Mouse (Mus musculus): Measurements from ENCODE around the gene Cyp2a22.
"Not testable (repeated sequence)": the region's sequence is repeated elsewhere in the genome, so short reads cannot be mapped to it uniquely, and the experiment has no call there.

DNA sequence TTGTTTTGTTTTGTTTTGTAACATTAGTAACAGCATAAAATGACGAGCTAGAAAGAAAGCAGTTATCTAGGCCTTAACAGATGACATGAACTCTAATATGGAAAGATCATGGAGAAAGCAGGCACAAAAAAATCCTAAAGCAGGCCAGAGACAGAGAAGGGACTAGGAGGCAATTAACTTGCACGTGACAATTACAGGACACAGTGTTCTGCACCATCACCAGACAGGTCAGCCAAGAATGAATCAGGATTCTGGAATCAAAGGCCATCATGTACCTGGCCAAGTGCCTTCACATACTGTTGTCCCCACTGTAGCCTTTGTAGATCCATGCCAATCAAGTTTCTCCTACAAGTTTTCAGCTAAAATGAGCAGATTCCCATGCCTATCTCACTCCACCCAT, 42.3 kb upstream of the Cyp2a22 start:
- not testable (repeated sequence) for TF ChIP-seq CTCF (conservative IDR thresholded peaks at IDR 0.05 in 1 of 2, IDR thresholded peaks at IDR 0.05 in 1 of 2; ENCODE audit: low read depth in 2 of 2, low read length in 2 of 2); MAX (IDR thresholded peaks at IDR 0.05; ENCODE audit: low read length); CHD1 (IDR thresholded peaks at IDR 0.05; ENCODE audit: low read depth, low read length); MEF2A (IDR thresholded peaks at IDR 0.05; ENCODE audit: borderline replicate concordance, low read depth, low read length); BHLHE40 (IDR thresholded peaks at IDR 0.05; ENCODE audit: low read depth, low read length); POLR2A (IDR thresholded peaks at IDR 0.05; ENCODE audit: low read depth, low read length); JUN (IDR thresholded peaks at IDR 0.05; ENCODE audit: insufficient read depth, low read depth, low read length); MYC (IDR thresholded peaks at IDR 0.05; ENCODE audit: low read depth, low read length); EP300 (IDR thresholded peaks at IDR 0.05; ENCODE audit: low read length); USF1 (IDR thresholded peaks at IDR 0.05; ENCODE audit: low read depth, low read length); SIN3A (IDR thresholded peaks at IDR 0.05; ENCODE audit: low read length); HCFC1 (IDR thresholded peaks at IDR 0.05; ENCODE audit: low read depth, low read length)

Measured in CH12.LX (cell line).